Mouse (Mus musculus) adrenal gland, adult 2 months (tissue): ENCODE measurements at regions not wholly inside any gene's neighbourhood (a gene's known extent, or its start where the extent isn't known, plus 50 kb on each side); places are given as distances from the start of the nearest gene placed in this dataset.
"Not testable (repeated sequence)": the region's sequence is repeated elsewhere in the genome, so short reads cannot be mapped to it uniquely, and the experiment has no call there.

Experiments used
- DNase-seq: peaks from one replicate; pipeline ENCODE4 v3.0.0; 2021
- microRNA-seq, 2 experiments: library from miRNA; unstranded; fragments of <30 nt; microRNA quantifications; one replicate each; pipeline ENCODE4 v1.2.0; 2021

DNA sequence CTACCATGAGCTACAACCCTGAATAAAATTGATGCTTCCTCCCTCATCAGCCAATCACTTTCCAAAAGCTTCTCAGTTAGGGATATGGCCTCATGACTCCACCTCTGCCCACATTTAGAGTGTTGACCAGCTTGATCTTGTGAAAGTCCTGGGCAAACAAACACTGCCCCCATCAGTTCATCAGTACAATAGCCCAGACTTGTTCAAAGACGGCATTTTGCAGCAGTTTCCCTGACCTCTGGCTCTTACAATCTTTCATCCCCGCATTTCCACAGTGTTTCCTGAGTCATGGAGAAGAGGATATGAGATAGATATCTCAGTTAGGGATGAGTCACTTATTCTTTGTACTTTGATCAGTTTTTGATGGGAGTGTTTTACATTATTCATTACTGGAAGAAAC lies 203.5 kb upstream of the Asrgl1 start:
- peak; percentile 41 for DNase-seq

DNA sequence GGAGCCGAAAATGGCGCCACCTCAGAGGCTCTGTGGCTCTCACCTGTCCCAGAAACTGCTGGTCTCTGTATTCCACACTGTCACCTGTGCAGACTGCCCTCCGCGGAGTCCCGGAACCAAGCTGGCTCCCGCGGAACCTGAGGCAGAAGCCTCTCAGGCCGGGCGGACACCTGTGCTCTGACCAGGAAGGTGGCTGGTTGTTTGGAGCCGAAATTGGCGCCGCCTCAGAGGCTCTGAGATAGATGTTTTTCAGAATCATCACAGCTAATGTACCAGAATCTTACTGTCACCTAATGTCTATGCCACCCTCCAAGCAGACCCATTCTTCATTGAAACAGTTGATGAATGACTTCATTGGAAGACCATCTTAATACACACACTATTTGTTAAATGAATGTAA lies 202.0 kb upstream of the Asrgl1 start:
- not testable (repeated sequence) for DNase-seq

DNA sequence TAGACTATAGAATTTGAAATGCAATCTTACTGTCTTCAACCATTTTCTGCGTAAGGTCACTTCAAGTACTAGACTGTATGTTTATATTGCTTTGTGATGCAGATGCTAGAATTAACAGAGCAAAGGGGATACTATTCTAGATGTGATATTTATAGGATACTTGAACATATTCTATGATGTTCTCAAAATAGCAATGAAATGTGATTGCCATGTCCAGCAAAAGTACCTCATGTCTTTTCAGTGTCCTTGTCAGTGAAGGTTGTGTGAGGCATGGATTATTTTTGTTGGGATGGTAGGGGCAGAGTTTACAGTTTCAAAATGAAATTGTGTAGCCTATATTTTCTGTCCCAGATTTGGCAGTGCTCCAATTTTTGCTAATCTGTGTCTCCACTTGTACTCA lies 182.5 kb upstream of the Asrgl1 start:
- not testable (repeated sequence) for DNase-seq

DNA sequence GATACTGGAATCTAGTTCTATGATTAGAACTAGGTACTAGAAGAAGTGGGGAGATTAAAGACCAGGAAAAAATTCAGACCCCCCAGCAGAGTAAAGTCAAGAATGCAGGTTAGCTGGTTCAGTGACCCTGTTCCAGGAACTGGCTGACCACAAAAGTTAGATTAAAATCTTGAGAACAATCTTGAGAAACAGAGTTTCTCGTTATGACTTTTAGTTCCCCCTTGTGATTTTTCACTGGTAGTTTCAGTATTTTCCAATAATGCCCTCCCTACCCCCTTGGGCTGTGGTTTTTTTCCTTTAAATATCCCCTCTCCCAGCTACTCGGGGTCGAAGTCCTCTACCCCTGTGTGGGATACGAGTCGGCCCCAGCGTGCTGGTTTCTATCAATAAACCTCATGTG lies 180.7 kb upstream of the Asrgl1 start:
- DNase-seq: not testable (repeated sequence)

DNA sequence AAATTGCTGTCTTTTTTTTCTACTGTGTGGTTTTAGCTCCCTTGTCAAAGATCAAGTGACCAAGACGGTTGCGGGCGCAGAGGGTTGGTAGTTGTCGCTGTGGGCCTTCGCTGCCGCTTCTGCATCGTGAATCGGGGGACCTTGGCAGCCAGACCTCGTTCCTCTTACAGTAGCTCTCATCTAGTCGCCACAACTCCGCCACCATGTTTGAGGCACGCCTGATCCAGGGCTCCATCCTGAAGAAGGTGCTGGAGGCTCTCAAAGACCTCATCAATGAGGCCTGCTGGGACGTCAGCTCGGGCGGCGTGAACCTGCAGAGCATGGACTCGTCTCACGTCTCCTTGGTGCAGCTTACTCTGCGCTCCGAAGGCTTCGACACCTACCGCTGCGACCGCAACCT lies 147.7 kb upstream of the Asrgl1 start:
- peak; percentile 44 for DNase-seq

DNA sequence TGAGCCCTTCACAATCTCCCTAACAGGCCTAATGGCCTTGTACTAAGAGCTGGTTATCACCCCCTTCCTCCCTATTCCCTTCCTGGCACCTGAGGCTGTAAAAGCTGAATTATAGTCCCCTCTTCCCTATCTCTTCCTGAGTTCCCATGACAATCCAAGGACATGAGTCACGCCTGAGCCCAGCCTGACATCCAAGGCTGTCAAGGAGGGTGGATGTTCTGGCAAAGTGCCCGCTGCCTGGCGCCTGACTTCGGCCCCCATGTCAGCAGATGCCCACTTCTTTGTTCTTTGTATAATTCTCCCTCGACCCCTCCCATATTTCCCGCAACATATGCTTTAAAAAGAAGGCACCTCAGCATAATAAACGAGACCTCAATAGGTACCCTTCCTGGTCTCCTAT lies 99.2 kb upstream of the Asrgl1 start:
- DNase-seq: peak; percentile 52

Small RNA genes lying in the stretch of these regions (microRNA-seq; reads per million reads assigned to microRNA genes)
- 0 reads per million in 2 experiments for gene Gm24543
